Mouse (Mus musculus) R1 (cell line): ENCODE data around the gene Alyref2.
A peak's percentile ranks its signal among the peaks of the same experiment; 100 is the strongest.

Source experiments
- DNase-seq: peaks from one replicate; pipeline ENCODE4 v3.0.0-alpha.2; 2018; ENCODE audit warnings: low read depth, low spot score

The Alyref2 gene

GRCm38 (mm10) chr1:171503250-171503591 lies at the start of gene Alyref2:
Gene Alyref2 (plus strand): TSS chr1:171503478.
- peak; percentile 98 for DNase-seq

- DNase-seq: no peak
Measured at GRCm38 (mm10) chr1:171454926-171455325, 48.4 kb upstream of the Alyref2 start.

- no peak for DNase-seq
Measured at GRCm38 (mm10) chr1:171457568-171457967, 45.7 kb upstream of the Alyref2 start.

GRCm38 (mm10) chr1:171459791-171460190 lies 43.5 kb upstream of the Alyref2 start:
- DNase-seq: no peak

- DNase-seq: peak; percentile 75
Measured at GRCm38 (mm10) chr1:171460551-171461503, 42.5 kb upstream of the Alyref2 start.

GRCm38 (mm10) chr1:171463133-171463532 lies 40.1 kb upstream of the Alyref2 start:
- no peak for DNase-seq

- peak; percentile 87 for DNase-seq
Measured at GRCm38 (mm10) chr1:171465749-171466412, 37.4 kb upstream of the Alyref2 start.

GRCm38 (mm10) chr1:171466565-171466964 lies 36.7 kb upstream of the Alyref2 start:
- no peak for DNase-seq

GRCm38 (mm10) chr1:171469678-171470077 lies 33.6 kb upstream of the Alyref2 start:
- no peak for DNase-seq

- DNase-seq: peak; percentile 67
Measured at GRCm38 (mm10) chr1:171470371-171470871, 32.9 kb upstream of the Alyref2 start.

GRCm38 (mm10) chr1:171470896-171471295 lies 32.4 kb upstream of the Alyref2 start:
- no peak for DNase-seq

GRCm38 (mm10) chr1:171471452-171471851 lies 31.8 kb upstream of the Alyref2 start:
- DNase-seq: peak; percentile 93

- DNase-seq: peak; percentile 64
Measured at GRCm38 (mm10) chr1:171471941-171472340, 31.3 kb upstream of the Alyref2 start.

GRCm38 (mm10) chr1:171473506-171473905 lies 29.8 kb upstream of the Alyref2 start:
- DNase-seq: no peak

GRCm38 (mm10) chr1:171473920-171474640 lies 29.2 kb upstream of the Alyref2 start:
- DNase-seq: no peak

GRCm38 (mm10) chr1:171477123-171477522 lies 26.2 kb upstream of the Alyref2 start:
- peak; percentile 74 for DNase-seq

- DNase-seq: peak; percentile 95
Measured at GRCm38 (mm10) chr1:171477758-171478545, 25.3 kb upstream of the Alyref2 start.

GRCm38 (mm10) chr1:171478968-171479367 lies 24.3 kb upstream of the Alyref2 start:
- peak; percentile 79 for DNase-seq

GRCm38 (mm10) chr1:171494241-171494640 lies 9.0 kb upstream of the Alyref2 start:
- peak; percentile 93 for DNase-seq

- peak; percentile 60 for DNase-seq
Measured at GRCm38 (mm10) chr1:171495371-171495770, 7.9 kb upstream of the Alyref2 start.

GRCm38 (mm10) chr1:171499856-171500255 lies 3.4 kb upstream of the Alyref2 start:
- peak; percentile 18 for DNase-seq
